9 mouse cellular contexts compared by ENCODE assay signal in genomic region chr17:47275796-47276311, GRCm38 (mm10).
DNase-seq lines count a peak whose midpoint lies in the region; ATAC-seq and TF ChIP-seq lines count a peak whose summit lies in the region.
"Had no signal": no experiment of that assay in that cellular context is flagged by ENCODE, and none has a peak within 500 bp of the region (broad histone marks: within the 10 kb centered on the region; RNA-seq: fewer than 3 reads in every experiment).

No protein-coding gene starts in this region.

- no peaks in the 10 kb centered on the region for H3K27me3 ChIP-seq in Patski
- H3K27me3 ChIP-seq in kidney, adult 2 months (replicated peaks; ENCODE audit: control insufficient read depth, insufficient read depth, low read length): no peaks in the 10 kb centered on the region

- no peak overlapping the region for H3K4me3 ChIP-seq in kidney, adult 2 months (ENCODE audit: insufficient read depth, low read depth, low read length)
- no peak overlapping the region for H3K4me3 ChIP-seq in layer of hippocampus, adult 2 months

- H3K4me1 ChIP-seq in kidney, adult 2 months (ENCODE audit: control insufficient read depth, insufficient read depth, low read length): peaks cover 3% of the 10 kb centered on the region; the same call in 1 of the 2 replicates

- no peak for TF ChIP-seq CTCF in Patski (IDR thresholded peaks at IDR 0.05)
- no peak for TF ChIP-seq CTCF in kidney, adult 2 months (conservative IDR thresholded peaks at IDR 0.05; ENCODE audit: insufficient read depth, insufficient read length, low read depth, low read length)
- no peak for TF ChIP-seq CTCF in layer of hippocampus, adult 2 months (conservative IDR thresholded peaks at IDR 0.05)

- no peak for ATAC-seq in Patski

- no peak for TF ChIP-seq POLR2A in kidney, adult 2 months (IDR thresholded peaks at IDR 0.05; ENCODE audit: low read depth, low read length)

- in situ Hi-C loops in Patski (cut with MboI; ENCODE audit: low pct_unique_long_range_greater_than_20kb): no loop called here

- no peak overlapping the region for H3K27ac ChIP-seq in kidney, adult 2 months (ENCODE audit: insufficient read depth, low read depth, low read length)
- no peak overlapping the region for H3K27ac ChIP-seq in layer of hippocampus, adult 2 months

- no peaks in the 10 kb centered on the region for H3K36me3 ChIP-seq in kidney, adult 2 months (ENCODE audit: control insufficient read depth, insufficient read depth, low read length)

- CTCF ChIA-PET in Patski (lab: Charles Lee): interaction anchor here (1.0 kb wide), 1 partner anchor 10 kb away, joined by 3 read pairs; no protein-coding TSS in a partner anchor

- POLR2A ChIA-PET in Patski (lab: Charles Lee): no interaction called here

- peak; percentile 40 for DNase-seq in gastrocnemius, postnatal 25 days
- DNase-seq in gastrocnemius, adult 18-20 months (ENCODE audit: low spot score): no peak
- DNase-seq in Patski (ENCODE audit: low read depth, low spot score): peak; percentile 20
- peak; percentile 53 for DNase-seq in kidney, adult 2 months
- DNase-seq in lung, postnatal 10 days: peak; percentile 57
- DNase-seq in right cerebral cortex, adult 18-20 months: no peak
- DNase-seq in layer of hippocampus, adult 2 months (ENCODE audit: low spot score in 2 of 2): no peak
- no peak for DNase-seq in frontal cortex, postnatal 36 days (ENCODE audit: low spot score in 2 of 2)
- DNase-seq: layer of hippocampus, adult 9-11 months had no signal

- WGBS in kidney, adult 2 months: 24% methylated on average over 19 of the region's 19 CpGs

Comparison
In these comparisons a context has a peak if more than half of its experiments do, and no peak if none do; other contexts are left out.
1. DNase-seq: peak in gastrocnemius, postnatal 25 days (single experiment), Patski (single experiment), kidney, adult 2 months (single experiment) and lung, postnatal 10 days (single experiment); none in gastrocnemius, adult 18-20 months (single experiment), right cerebral cortex, adult 18-20 months (single experiment), layer of hippocampus, adult 2 months (0 of 2) and frontal cortex, postnatal 36 days (0 of 2).